Mouse (Mus musculus) CD8-positive naive resting alpha-beta T cell, adult 2 months (primary cell): Measurements from ENCODE around the gene Tmem147.
A peak's percentile ranks its signal among the peaks of the same experiment; 100 is the strongest.
"Not testable (repeated sequence)": the region's sequence is repeated elsewhere in the genome, so short reads cannot be mapped to it uniquely, and the experiment has no call there.

Source experiments
- DNase-seq, 2 experiments: peaks; one replicate each; pipeline ENCODE4 v3.0.0; 2022; ENCODE audit warnings: low read depth in 2 of 2, low spot score in 2 of 2

Gene Tmem147

DNA sequence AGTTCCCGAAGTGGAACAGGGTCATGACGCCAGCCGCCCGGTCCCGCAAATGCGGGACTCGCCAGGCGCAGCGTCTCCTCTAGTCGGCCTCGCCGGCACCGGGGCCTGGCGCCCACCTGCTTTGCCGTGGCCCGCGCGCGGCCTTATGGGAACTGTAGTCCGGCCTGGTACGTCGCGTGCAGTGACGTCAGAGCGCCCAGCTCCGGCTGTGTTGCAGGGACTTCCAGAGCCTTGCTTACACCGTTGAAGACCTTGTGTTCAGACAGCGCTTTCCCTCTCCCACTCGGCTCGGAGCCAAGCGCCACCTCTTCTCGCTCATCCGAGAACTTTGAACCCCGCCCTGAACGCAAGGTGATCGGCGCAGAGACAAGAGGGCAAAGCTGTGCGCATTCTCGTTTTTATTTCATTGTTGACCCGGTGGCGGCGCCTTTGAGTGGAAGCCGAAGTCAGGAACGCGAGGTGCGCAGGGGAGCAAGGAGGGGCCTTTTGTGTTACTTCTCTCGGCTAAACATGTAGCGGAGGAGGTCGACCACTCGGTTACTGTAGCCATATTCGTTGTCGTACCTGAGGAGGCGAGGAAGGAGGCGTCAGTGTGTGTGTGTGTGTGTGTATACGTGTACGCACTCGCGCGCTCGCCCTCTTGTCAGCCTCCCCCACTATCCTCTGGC, at the start of gene Tmem147:
Tmem147 (minus strand) TSS at position 145 of the 668 bp plus-strand sequence.
- peak; percentile 88 to 91 for DNase-seq

GRCm38 (mm10) chr7:30777911-30778310, 48.6 kb upstream of the Tmem147 start:
- DNase-seq, result no peak

GRCm38 (mm10) chr7:30777081-30777579, 47.8 kb upstream of the Tmem147 start:
- no peak for DNase-seq

DNA sequence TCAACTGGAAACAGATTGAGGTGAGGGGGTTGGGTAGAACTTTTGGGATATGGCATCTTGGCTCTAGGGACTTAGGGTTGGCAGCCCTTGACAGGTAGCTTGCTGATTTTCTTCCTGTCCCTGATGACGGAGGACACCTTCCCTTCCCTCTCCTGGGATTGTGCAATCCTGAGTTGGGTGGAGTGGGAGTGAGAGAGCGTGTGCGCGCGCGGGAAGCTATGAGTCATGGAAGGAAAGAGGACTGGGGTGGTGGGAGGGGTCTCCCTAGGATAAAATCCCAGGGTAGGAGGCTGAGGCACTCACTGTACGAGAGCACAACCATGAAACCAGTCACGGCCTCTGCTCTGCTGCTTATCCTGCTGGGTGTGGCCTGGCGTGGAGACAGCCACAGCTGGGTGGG, 46.8 kb upstream of the Tmem147 start:
- no peak for DNase-seq

- DNase-seq, result no peak
Observed at GRCm38 (mm10) chr7:30769236-30769635, 39.9 kb upstream of the Tmem147 start.

GRCm38 (mm10) chr7:30766408-30766807, 37.1 kb upstream of the Tmem147 start:
- no peak for DNase-seq

DNA sequence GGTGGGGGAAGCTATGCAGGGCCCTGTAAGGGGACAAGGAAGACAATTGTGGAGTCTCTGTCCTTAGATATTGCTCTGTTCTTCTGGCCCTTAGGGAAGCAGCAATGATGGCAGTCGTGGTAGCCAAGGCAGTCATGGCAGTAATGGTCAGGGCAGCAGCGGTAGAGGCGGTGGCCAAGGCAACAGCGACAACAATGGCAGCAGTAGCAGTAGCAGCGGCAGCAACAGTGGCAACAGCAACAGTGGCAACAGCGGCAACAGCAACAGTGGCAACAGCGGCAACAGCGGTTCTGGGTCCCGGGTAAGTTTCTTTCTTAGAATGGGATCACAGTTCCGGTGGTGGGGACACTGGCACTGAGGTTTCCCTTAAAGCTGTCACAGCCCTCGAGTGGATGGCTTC, 35.8 kb upstream of the Tmem147 start:
- DNase-seq, result no peak

GRCm38 (mm10) chr7:30763456-30763855, 34.1 kb upstream of the Tmem147 start, which contains the start of gene Dmkn:
Gene Dmkn (plus strand): TSS chr7:30763756.
- DNase-seq, result no peak

DNA sequence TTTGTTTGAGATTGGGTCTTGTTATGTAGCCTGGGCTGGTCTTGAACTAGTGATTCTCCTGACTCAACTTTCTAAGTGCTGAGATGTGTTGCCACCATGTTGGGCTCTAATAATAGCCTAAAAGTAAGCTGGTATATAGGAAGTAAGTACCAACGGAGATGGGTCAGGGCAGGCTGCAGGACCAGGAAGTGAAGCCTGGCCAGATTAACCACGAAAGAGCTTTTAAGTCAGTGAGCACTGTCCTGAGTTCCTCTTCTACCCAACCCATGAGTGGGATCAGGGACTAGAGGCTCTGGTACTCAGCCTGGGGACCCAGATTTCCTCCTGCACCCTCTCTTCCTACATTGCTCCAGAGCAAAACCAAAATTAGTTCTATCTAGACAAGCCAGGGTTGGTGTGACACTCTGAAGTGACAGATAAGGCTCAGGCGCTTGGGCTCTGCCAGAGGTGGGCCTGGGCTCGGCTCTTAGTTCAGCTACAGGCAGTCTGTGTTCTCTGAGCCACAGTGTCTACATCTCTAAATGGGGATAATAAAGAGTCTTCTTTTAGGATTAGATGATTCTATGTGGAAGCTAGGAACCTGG, 32.5 kb upstream of the Tmem147 start:
- DNase-seq, result no peak

- peak in 1 of 2 experiments; percentile 29 for DNase-seq
Observed at GRCm38 (mm10) chr7:30758853-30759252, 29.5 kb upstream of the Tmem147 start.

DNA sequence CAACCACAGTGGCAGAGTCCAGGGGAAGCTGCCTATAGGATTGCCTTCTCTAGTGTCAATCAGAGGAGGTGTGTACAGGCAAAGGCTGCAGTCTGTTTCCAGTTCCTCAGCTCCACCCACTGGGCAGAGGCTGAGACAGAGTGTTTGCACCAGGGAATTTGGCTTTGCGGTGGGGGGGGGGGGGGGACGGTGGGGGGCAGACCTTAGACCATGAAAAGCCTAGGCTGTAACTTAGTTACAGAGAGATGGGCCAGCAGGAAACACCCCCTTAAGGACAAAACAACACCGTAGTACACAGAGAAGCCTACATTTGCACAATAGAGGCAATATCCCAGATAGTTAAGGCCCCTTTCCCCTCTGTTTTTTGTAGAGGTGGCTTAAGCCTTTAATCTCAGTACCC, 27.7 kb upstream of the Tmem147 start:
- no peak for DNase-seq

GRCm38 (mm10) chr7:30751086-30751669, 21.8 kb upstream of the Tmem147 start, which contains the start of gene Sbsn:
Gene Sbsn (plus strand): TSS chr7:30751471.
- DNase-seq, result no peak

- no peak for DNase-seq
Observed at GRCm38 (mm10) chr7:30749824-30750606, 20.7 kb upstream of the Tmem147 start.

GRCm38 (mm10) chr7:30747525-30748204, 18.3 kb upstream of the Tmem147 start:
- DNase-seq, result no peak

- no peak for DNase-seq
Observed at GRCm38 (mm10) chr7:30744022-30744598, 14.8 kb upstream of the Tmem147 start.

DNA sequence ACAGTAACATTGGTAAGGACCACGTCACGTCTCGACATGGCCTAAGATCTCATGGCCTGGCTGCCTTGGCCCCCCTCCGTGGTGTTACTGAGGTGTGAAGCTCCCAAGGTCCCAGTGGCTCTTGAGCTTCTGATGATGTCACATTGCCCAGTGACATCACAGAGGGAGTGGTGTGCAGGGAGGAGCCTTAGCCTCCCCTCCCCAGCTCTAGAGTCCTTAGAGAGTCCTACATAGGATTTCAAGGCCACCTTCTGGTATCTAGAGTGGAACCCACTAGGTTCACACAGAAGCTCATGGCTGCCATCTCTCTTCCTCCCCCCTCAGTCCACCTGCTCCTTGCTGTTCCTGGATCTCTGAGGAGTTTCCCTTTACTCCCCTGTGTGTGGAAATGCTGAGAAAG, 14.3 kb upstream of the Tmem147 start, which contains the start of gene Gapdhs:
Gapdhs (minus strand) TSS at position 65 of the 400 bp plus-strand sequence.
- not testable (repeated sequence) for DNase-seq

DNA sequence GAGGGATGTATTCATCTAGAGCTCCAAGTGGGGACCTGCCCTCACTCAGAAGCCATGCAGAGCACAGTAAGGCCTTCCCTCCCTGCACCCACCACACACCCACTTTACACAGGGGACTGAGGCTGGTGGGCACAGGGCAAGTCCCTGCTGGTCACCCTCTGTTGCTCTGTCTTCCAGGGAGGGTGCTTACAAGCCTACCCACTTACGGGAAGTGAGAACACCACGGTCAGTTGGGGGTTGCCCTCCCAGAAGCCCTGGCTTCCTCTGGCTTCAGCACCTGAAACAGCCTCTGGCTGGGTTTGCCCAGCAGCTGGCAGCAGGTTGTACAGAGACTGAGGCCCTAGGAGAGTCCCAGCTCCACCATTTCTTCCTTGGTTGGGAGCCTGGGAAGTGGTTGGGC, 13.2 kb upstream of the Tmem147 start:
- DNase-seq, result not testable (repeated sequence)

GRCm38 (mm10) chr7:30736211-30736610, 6.9 kb upstream of the Tmem147 start:
- peak; percentile 21 to 30 for DNase-seq

- DNase-seq, result not testable (repeated sequence)
Observed at GRCm38 (mm10) chr7:30730064-30730722, 853 bp upstream of the Tmem147 start.
